Mouse (Mus musculus) urinary bladder, postnatal 36 days (tissue): ENCODE data around the gene Psmb3.
A peak's percentile ranks its signal among the peaks of the same experiment; 100 is the strongest.

Experiments
- DNase-seq, 2 experiments: peaks; one replicate each; pipeline ENCODE4 v3.0.0; 2022; ENCODE audit warnings: low spot score in 2 of 2, mixed read lengths in 1 of 2

Gene Psmb3

GRCm38 (mm10) chr11:97668160-97668559 lies 35.0 kb upstream of the Psmb3 start:
- DNase-seq, result no peak

- DNase-seq, result no peak
Observed at GRCm38 (mm10) chr11:97669268-97669667, 33.9 kb upstream of the Psmb3 start.

- DNase-seq, result no peak
Observed at GRCm38 (mm10) chr11:97669829-97670228, 33.4 kb upstream of the Psmb3 start.

- DNase-seq, result no peak
Observed at GRCm38 (mm10) chr11:97670234-97671176, 32.7 kb upstream of the Psmb3 start.

GRCm38 (mm10) chr11:97671177-97671527 lies 32.0 kb upstream of the Psmb3 start:
- DNase-seq, result no peak

- DNase-seq, result no peak
Observed at GRCm38 (mm10) chr11:97673148-97673547, 30.1 kb upstream of the Psmb3 start.

GRCm38 (mm10) chr11:97676050-97676754 lies 27.0 kb upstream of the Psmb3 start:
- DNase-seq, result no peak

- no peak for DNase-seq
Observed at GRCm38 (mm10) chr11:97677381-97677780, 25.8 kb upstream of the Psmb3 start.

- no peak for DNase-seq
Observed at GRCm38 (mm10) chr11:97677842-97678241, 25.4 kb upstream of the Psmb3 start.

GRCm38 (mm10) chr11:97678301-97678700 lies 24.9 kb upstream of the Psmb3 start:
- DNase-seq, result no peak

- DNase-seq, result no peak
Observed at GRCm38 (mm10) chr11:97680430-97680829, 22.8 kb upstream of the Psmb3 start.

GRCm38 (mm10) chr11:97682504-97683055 lies 20.6 kb upstream of the Psmb3 start:
- no peak for DNase-seq

GRCm38 (mm10) chr11:97684063-97684680 lies 19.0 kb upstream of the Psmb3 start:
- DNase-seq, result no peak

GRCm38 (mm10) chr11:97684766-97685165 lies 18.4 kb upstream of the Psmb3 start:
- DNase-seq, result no peak

GRCm38 (mm10) chr11:97685613-97686321 lies 17.4 kb upstream of the Psmb3 start, which contains the start of gene Cisd3:
Cisd3 (plus strand) TSS chr11:97685826.
- peak; percentile 89 to 96 for DNase-seq

- DNase-seq, result no peak
Observed at GRCm38 (mm10) chr11:97686322-97686908, 16.8 kb upstream of the Psmb3 start.

- no peak for DNase-seq
Observed at GRCm38 (mm10) chr11:97687061-97687460, 16.1 kb upstream of the Psmb3 start.

GRCm38 (mm10) chr11:97689861-97690260 lies 13.3 kb upstream of the Psmb3 start:
- peak in 1 of 2 experiments; percentile 49 for DNase-seq

- DNase-seq, result no peak
Observed at GRCm38 (mm10) chr11:97694435-97694834, 8.8 kb upstream of the Psmb3 start.

- no peak for DNase-seq
Observed at GRCm38 (mm10) chr11:97694921-97695711, 8.1 kb upstream of the Psmb3 start.
